Mouse (Mus musculus): ENCODE measurements around the gene Mecr.
A peak's percentile ranks its signal among the peaks of the same experiment; 100 is the strongest.

Mecr gene

DNA sequence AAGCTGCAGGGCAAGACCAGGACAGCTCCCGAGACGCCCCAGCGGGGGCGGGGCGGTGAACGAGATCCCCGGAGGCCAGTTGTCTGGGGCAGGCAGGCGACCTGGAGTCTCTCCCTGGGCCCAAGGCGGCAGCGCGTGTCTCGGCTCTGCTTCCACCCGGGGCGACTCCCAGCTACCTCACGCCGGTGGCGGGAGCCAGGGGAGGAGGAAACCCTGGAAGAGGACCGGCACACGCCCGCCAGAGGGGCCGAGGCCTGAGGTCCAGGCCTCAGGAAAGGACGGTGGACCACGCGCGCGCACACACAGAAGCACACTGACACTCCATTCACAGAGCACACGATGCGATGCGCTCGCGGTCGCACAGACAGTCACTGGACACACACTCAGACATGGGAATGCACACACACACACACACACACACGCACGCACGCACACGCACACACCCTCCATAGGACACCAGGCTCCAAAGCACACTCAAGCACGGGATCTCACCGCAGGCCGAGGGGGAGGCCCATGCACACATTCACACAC is 6.9 kb upstream of the Mecr start:
- DNase-seq (ENCODE audit: low spot score): no peak

- peak; percentile 21 for DNase-seq (ENCODE audit: low spot score)
These were observed 6.3 kb upstream of the Mecr start for GRCm38 (mm10) chr4:131836891-131837491.

DNA sequence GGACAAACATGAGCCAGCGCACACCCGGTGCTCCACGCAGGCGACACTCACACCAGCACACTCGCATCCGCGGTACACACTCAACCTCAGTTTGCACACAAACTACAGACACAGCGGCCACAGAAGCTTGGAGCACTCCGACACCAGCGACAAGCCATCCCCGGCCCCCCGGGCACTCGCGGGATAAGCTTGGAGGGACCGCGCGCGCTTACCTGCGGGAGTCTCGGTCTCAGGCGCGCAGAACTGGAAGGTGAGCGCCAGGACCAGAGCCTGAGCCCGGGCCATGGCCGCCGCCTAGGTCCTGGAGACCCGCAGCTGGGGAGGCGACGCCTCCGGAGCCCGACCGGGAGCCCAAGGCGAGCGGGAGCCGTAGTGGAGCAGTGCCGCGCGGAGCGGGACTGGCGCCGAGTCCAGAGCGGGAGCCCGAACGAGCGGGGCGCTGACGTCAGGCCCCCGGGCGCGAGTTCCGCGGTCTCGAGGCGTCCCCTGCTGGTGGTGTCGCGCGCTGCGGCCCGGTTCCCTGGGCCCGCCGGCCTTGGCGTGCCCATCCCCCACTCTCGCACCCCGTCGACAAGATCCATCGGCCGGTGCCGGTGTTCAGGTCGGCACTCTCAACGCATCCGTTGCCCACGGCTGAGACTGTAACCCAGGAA is 5.3 kb upstream of the Mecr start, which contains the start of gene Ptpru:
Gene Ptpru, minus strand, starts transcription at position 417 of the 653 bp plus-strand sequence.
- DNase-seq (ENCODE audit: low spot score): peak; percentile 90

- DNase-seq (ENCODE audit: low spot score): no peak
These were observed 2.9 kb downstream of the Mecr start for GRCm38 (mm10) chr4:131845991-131846778.

DNA sequence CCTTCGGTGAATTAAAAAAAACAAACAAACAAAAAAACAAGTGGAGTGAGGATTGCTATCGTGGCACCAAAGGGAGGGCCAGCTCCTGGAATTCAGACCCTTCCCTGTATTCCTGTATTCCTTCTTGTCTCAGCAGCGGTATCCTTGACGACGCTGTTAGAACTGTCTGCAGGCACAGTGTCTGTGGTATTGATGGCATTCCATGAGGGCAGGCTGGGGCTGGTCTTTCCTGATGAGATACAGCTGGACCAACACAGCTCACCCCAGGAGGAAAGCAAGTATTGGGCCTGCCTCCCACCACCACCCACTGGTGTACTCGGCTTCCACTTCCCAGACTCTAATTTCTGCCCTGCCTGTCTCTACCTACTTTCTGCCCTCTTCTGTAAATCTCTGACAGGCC is 4.8 kb downstream of the Mecr start:
- no peak for DNase-seq (ENCODE audit: low spot score)

- DNase-seq (ENCODE audit: low spot score): peak; percentile 68
These were observed 6.8 kb downstream of the Mecr start for GRCm38 (mm10) chr4:131849986-131850638.

DNA sequence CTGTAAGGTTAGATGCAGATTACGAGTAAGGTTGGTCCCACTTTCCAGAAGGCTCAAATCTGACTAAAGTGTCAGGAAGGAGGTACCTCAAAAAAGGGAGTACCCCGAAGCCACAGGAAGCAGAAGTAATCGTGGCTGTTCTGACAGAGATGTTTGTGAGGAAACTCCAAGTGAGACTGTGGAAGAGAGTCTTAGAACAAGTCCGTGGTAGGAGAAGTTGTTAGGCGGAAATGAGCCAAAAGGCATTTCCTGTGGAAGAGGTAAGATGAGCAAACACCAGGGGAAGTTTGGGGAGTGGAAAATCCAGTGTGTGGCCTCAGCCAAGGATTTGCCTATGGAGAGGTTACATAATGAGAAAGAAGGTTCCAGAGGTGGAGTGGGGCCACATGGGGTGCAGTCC is 11.7 kb downstream of the Mecr start:
- no peak for DNase-seq (ENCODE audit: low spot score)

GRCm38 (mm10) chr4:131860492-131861340 is 17.4 kb downstream of the Mecr start:
- peak; percentile 88 for DNase-seq (ENCODE audit: low spot score)

GRCm38 (mm10) chr4:131861341-131861739 is 18.1 kb downstream of the Mecr start:
- DNase-seq (ENCODE audit: low spot score): no peak

- DNase-seq (ENCODE audit: low spot score): no peak
These were observed 29.5 kb downstream of the Mecr start for GRCm38 (mm10) chr4:131872672-131873292.

- DNase-seq (ENCODE audit: low spot score): peak; percentile 94
These were observed 30.3 kb downstream of the Mecr start, which contains the start of gene Srsf4 for GRCm38 (mm10) chr4:131873293-131874168. Gene Srsf4 (plus strand): TSS chr4:131873617.

- DNase-seq (ENCODE audit: low spot score): no peak
These were observed 30.9 kb downstream of the Mecr start for GRCm38 (mm10) chr4:131874169-131874536.

- DNase-seq (ENCODE audit: low spot score): no peak
These were observed 31.3 kb downstream of the Mecr start for GRCm38 (mm10) chr4:131874567-131874966.

DNA sequence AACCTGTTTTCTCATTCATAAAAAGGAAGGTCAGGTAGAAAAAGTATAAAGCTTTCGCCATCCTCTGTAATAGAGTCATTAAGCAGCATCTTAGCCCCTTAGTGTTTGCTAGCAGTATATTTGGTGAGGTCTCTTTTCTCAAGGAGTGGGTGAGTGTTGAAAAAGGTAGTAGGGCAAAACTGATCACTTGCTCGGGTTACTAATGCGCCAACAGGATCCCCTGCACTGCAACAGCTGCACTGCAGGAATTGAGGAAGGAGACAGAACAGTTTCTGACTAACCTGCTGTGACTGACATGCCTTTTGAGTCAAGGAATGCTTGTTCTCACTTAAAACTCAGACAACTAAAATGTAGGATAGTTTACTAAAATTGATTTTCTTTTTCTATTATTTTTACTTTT is 32.0 kb downstream of the Mecr start:
- DNase-seq (ENCODE audit: low spot score): no peak

DNA sequence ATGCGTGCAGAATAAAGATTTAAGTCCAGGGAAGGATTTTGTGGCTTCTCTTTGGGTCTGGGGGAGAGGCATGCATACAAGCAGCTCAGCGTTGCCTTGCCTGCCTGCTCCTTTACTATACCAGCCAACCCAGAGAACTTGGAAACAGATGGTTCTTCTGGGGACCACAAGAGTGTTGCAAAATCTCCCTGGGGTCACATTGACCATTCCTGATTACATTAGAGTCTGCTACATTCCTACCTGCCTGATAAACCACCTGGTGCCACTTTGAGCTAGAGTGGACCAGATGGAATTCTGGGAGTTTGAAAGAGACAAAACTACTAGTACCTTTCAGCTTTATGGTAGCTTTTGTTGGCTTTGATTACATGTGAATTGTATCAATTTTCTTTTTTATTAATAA is 33.6 kb downstream of the Mecr start:
- DNase-seq (ENCODE audit: low spot score): no peak

GRCm38 (mm10) chr4:131879692-131880091 is 36.4 kb downstream of the Mecr start:
- no peak for DNase-seq (ENCODE audit: low spot score)

- DNase-seq (ENCODE audit: low spot score): no peak
These were observed 38.0 kb downstream of the Mecr start for GRCm38 (mm10) chr4:131881306-131881705.

DNA sequence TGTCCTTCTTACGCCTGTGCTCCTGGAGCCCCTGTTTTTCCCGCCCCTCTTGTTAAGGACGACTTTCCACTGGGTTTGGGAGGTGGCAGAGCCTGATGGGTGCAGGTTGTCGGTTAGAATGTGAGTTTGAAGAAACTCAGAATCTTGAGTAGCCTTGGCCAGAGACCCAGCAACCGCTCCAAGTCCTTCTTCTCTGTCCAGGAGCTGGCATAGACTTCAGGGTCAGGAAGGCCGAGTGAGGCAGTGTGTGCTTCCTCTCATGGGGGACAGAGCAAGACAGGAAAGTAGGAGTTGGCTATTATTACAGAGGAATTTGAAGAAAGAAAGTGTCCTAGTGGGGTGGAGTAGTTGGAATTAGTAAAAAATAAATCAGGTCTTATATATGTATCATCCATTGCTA is 40.3 kb downstream of the Mecr start:
- DNase-seq (ENCODE audit: low spot score): no peak

- DNase-seq (ENCODE audit: low spot score): no peak
These were observed 42.1 kb downstream of the Mecr start for GRCm38 (mm10) chr4:131885376-131885775.

- no peak for DNase-seq (ENCODE audit: low spot score)
These were observed 45.3 kb downstream of the Mecr start for GRCm38 (mm10) chr4:131888564-131888963.

All from layer of hippocampus, adult 11-12 months (tissue).